Mouse (Mus musculus): ENCODE measurements around the gene Mical3. TPM values are rescaled to one million over a fixed set of nuclear protein-coding genes. Genes with fewer than 3 reads are reported as not detected.

Mical3 gene
- total and polyA plus RNA-seq, 2 experiments from 2014 or later = 17.5 to 78.7 TPM

DNA sequence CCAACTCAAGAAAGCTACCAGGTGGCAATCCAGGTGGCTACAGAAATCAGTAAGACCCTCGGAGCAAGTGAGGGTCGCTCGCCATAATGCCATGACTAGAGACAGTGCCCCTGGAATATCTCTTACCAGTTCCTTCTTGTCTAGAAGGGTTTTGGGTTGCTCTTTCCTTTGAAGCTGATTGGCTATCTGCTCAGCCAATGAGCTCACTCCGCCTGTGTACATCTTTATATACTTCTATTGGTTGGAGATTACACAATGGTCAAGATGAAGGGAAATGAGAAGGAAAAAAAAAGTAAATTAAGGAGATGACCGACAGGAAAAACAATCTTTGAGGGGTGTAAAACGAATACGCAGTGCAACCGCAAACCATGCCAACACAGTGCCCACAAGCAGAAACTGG lies 121.1 kb downstream of the Mical3 start:
- WGBS = 91% methylated on average over 8 of the region's 8 CpGs
- no peaks in the 10 kb centered on the region for H3K9me3 ChIP-seq (ENCODE audit: low read length)
- no peak for TF ChIP-seq CTCF (IDR thresholded peaks at IDR 0.05; ENCODE audit: low read depth)
- DNase-seq (no peak), ATAC-seq (no peak)
- no peak overlapping the region for H3K4me2 ChIP-seq (ENCODE audit: low read depth)
- no peaks in the 10 kb centered on the region for H3K4me1 ChIP-seq (ENCODE audit: insufficient read depth)
- H3K36me3 ChIP-seq (ENCODE audit: insufficient read depth) = peaks cover 60% of the 10 kb centered on the region
- H3K4me3 ChIP-seq (ENCODE audit: low read depth, low read length) = no peak overlapping the region
- H3K9ac ChIP-seq = no peak overlapping the region
- no peak overlapping the region for H3K27ac ChIP-seq (ENCODE audit: low read depth, low read length)
- H3K27me3 ChIP-seq (ENCODE audit: insufficient read depth, low read length) = no peaks in the 10 kb centered on the region

- DNase-seq (peak; percentile 16), ATAC-seq (no peak)
- H3K4me3 ChIP-seq (ENCODE audit: low read depth, low read length) = no peak overlapping the region
- no peaks in the 10 kb centered on the region for H3K4me1 ChIP-seq (ENCODE audit: insufficient read depth)
- H3K4me2 ChIP-seq (ENCODE audit: low read depth) = no peak overlapping the region
- no peak for TF ChIP-seq CTCF (IDR thresholded peaks at IDR 0.05; ENCODE audit: low read depth)
- H3K27me3 ChIP-seq (ENCODE audit: insufficient read depth, low read length) = no peaks in the 10 kb centered on the region
- peaks cover 75% of the 10 kb centered on the region for H3K36me3 ChIP-seq (ENCODE audit: insufficient read depth)
- H3K27ac ChIP-seq (ENCODE audit: low read depth, low read length) = no peak overlapping the region
- no peak overlapping the region for H3K9ac ChIP-seq
- H3K9me3 ChIP-seq (ENCODE audit: low read length) = no peaks in the 10 kb centered on the region
- WGBS = 57% methylated on average over 4 of the region's 4 CpGs
Measured at GRCm38 (mm10) chr6:121004959-121005358, 125.8 kb downstream of the Mical3 start.

GRCm38 (mm10) chr6:121002952-121003351 lies 127.8 kb downstream of the Mical3 start:
- Histone ChIP-seq H3K4me1 (ENCODE audit: insufficient read depth) (no peaks in the 10 kb centered on the region), H3K36me3 (ENCODE audit: insufficient read depth) (peaks cover 66% of the 10 kb centered on the region), H3K27ac (ENCODE audit: low read depth, low read length) (no peak overlapping the region), H3K27me3 (ENCODE audit: insufficient read depth, low read length) (no peaks in the 10 kb centered on the region), H3K4me3 (ENCODE audit: low read depth, low read length) (no peak overlapping the region), H3K9ac (no peak overlapping the region), H3K9me3 (ENCODE audit: low read length) (no peaks in the 10 kb centered on the region), H3K4me2 (ENCODE audit: low read depth) (no peak overlapping the region)
- TF ChIP-seq CTCF (IDR thresholded peaks at IDR 0.05; ENCODE audit: low read depth) = no peak
- 68% methylated on average over 3 of the region's 3 CpGs for WGBS
- DNase-seq = peak; percentile 16
- peak; percentile 72 for ATAC-seq

GRCm38 (mm10) chr6:120999860-121000526 lies 130.8 kb downstream of the Mical3 start:
- 76% methylated on average over 8 of the region's 8 CpGs for WGBS
- DNase-seq = no peak
- TF ChIP-seq CTCF (IDR thresholded peaks at IDR 0.05; ENCODE audit: low read depth) = no peak

GRCm38 (mm10) chr6:120999087-120999486 lies 131.7 kb downstream of the Mical3 start:
- no peak overlapping the region for H3K4me2 ChIP-seq (ENCODE audit: low read depth)
- no peak overlapping the region for H3K27ac ChIP-seq (ENCODE audit: low read depth, low read length)
- no peak overlapping the region for H3K4me3 ChIP-seq (ENCODE audit: low read depth, low read length)
- H3K9me3 ChIP-seq (ENCODE audit: low read length) = no peaks in the 10 kb centered on the region
- no peak overlapping the region for H3K9ac ChIP-seq
- no peak for TF ChIP-seq CTCF (IDR thresholded peaks at IDR 0.05; ENCODE audit: low read depth)
- ATAC-seq (no peak), DNase-seq (no peak)
- no peaks in the 10 kb centered on the region for H3K27me3 ChIP-seq (ENCODE audit: insufficient read depth, low read length)
- H3K4me1 ChIP-seq (ENCODE audit: insufficient read depth) = no peaks in the 10 kb centered on the region
- H3K36me3 ChIP-seq (ENCODE audit: insufficient read depth) = peaks cover 47% of the 10 kb centered on the region
- 79% methylated on average over 5 of the region's 5 CpGs for WGBS

More at GRCm38 (mm10) chr6:120999860-121000526, 130.8 kb downstream of the Mical3 start:
- Histone ChIP-seq H3K4me1 (ENCODE audit: insufficient read depth) (no peaks in the 10 kb centered on the region), H3K9me3 (ENCODE audit: low read length) (no peaks in the 10 kb centered on the region), H3K27ac (ENCODE audit: low read depth, low read length) (no peak overlapping the region), H3K9ac (no peak overlapping the region), H3K27me3 (ENCODE audit: insufficient read depth, low read length) (no peaks in the 10 kb centered on the region), H3K36me3 (ENCODE audit: insufficient read depth) (peaks cover 51% of the 10 kb centered on the region), H3K4me2 (ENCODE audit: low read depth) (no peak overlapping the region), H3K4me3 (ENCODE audit: low read depth, low read length) (no peak overlapping the region)
- no peak for ATAC-seq

DNA sequence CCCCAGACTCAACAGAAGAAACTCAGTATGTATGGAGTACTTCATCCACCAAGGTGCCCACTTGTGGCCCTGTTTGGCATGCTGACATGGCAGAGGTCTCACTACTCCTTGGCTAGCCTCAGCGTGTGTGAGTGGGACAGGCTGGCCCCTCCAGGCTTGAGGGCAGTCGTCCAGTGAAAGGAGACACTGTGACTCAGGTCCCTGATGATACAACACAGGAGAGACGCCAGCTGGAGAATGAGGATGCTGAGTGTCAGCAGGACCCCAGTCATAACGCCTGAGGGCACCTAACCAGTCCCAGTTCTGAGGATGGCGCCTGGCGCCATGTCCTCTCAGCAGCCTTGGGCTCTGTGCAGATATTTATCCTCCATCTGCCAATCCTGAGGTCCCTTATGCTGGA lies 134.2 kb downstream of the Mical3 start:
- H3K36me3 ChIP-seq (ENCODE audit: insufficient read depth) = peaks cover 28% of the 10 kb centered on the region
- WGBS = 82% methylated on average over 6 of the region's 6 CpGs
- no peaks in the 10 kb centered on the region for H3K27me3 ChIP-seq (ENCODE audit: insufficient read depth, low read length)
- H3K4me1 ChIP-seq (ENCODE audit: insufficient read depth) = no peaks in the 10 kb centered on the region
- H3K9ac ChIP-seq = no peak overlapping the region
- H3K27ac ChIP-seq (ENCODE audit: low read depth, low read length) = no peak overlapping the region
- no peak overlapping the region for H3K4me3 ChIP-seq (ENCODE audit: low read depth, low read length)
- ATAC-seq = no peak
- no peak overlapping the region for H3K4me2 ChIP-seq (ENCODE audit: low read depth)
- TF ChIP-seq CTCF (IDR thresholded peaks at IDR 0.05; ENCODE audit: low read depth) = no peak
- no peak for DNase-seq
- no peaks in the 10 kb centered on the region for H3K9me3 ChIP-seq (ENCODE audit: low read length)

GRCm38 (mm10) chr6:120995541-120995940 lies 135.3 kb downstream of the Mical3 start:
- peaks cover 17% of the 10 kb centered on the region for H3K36me3 ChIP-seq (ENCODE audit: insufficient read depth)
- no peak for TF ChIP-seq CTCF (IDR thresholded peaks at IDR 0.05; ENCODE audit: low read depth)
- no peaks in the 10 kb centered on the region for H3K9me3 ChIP-seq (ENCODE audit: low read length)
- H3K4me3 ChIP-seq (ENCODE audit: low read depth, low read length) = no peak overlapping the region
- H3K9ac ChIP-seq = no peak overlapping the region
- ATAC-seq (no peak), DNase-seq (no peak)
- H3K27me3 ChIP-seq (ENCODE audit: insufficient read depth, low read length) = no peaks in the 10 kb centered on the region
- 87% methylated on average over 9 of the region's 9 CpGs for WGBS
- no peak overlapping the region for H3K4me2 ChIP-seq (ENCODE audit: low read depth)
- H3K27ac ChIP-seq (ENCODE audit: low read depth, low read length) = no peak overlapping the region
- no peaks in the 10 kb centered on the region for H3K4me1 ChIP-seq (ENCODE audit: insufficient read depth)

Measured in forebrain, postnatal 0 days (tissue).